10 mouse cellular contexts compared by ENCODE assay signal in the genomic region with DNA sequence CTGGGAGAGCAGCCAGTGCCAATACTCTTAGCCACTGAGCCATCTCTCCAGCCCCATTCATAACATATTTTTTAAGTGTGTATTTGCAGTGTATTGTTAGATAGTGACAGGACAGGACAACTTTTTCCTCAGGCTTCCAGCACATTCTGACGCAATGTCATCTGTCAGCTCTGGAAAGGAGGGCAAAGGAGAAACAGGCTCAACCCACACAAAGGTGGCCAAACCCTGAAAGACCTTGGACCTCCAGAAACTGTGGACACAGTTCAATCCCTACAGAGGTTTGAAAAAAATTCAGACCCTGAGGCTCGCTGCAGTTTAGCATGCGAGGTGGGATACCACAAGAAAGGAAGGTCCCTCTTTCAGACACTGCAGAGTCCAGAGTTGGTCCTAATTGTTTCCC. TPM values are rescaled to one million over a fixed set of nuclear protein-coding genes. Genes with fewer than 3 reads are reported as not detected.
DNase-seq lines count a peak whose midpoint lies in the region; ATAC-seq and TF ChIP-seq lines count a peak whose summit lies in the region.
"Had no signal": no experiment of that assay in that cellular context is flagged by ENCODE, and none has a peak within 500 bp of the region (broad histone marks: within the 10 kb centered on the region; RNA-seq: fewer than 3 reads in every experiment).

No protein-coding gene starts in this region.

- intact Hi-C loops in left cerebral cortex, postnatal 25 days (cut with DNase I) = no loop called here

- ATAC-seq in heart, embryonic 13.5 days (ENCODE audit: extremely low read depth, insufficient number of reproducible peaks, low FRiP score, low TSS enrichment) = no peak
- ATAC-seq in stomach, embryonic 14.5 days (ENCODE audit: insufficient number of reproducible peaks, insufficient read depth, low FRiP score, low read depth) = no peak
- no peak for ATAC-seq in stomach, postnatal 0 days (ENCODE audit: low FRiP score, low TSS enrichment)
- ATAC-seq in limb, embryonic 14.5 days (ENCODE audit: low FRiP score, low read depth) = no peak

- no peak for DNase-seq in heart, adult 11 months
- DNase-seq in stomach, postnatal 0 days (ENCODE audit: low spot score) = no peak
- DNase-seq in limb, embryonic 14.5 days (ENCODE audit: low spot score) = no peak
- DNase-seq in thymus, postnatal 0 days (ENCODE audit: low spot score) = no peak
- no peak for DNase-seq in left cerebral cortex, postnatal 25 days (ENCODE audit: low spot score in 2 of 2)
- DNase-seq in frontal cortex, postnatal 36 days (ENCODE audit: low spot score in 2 of 2) = no peak
- DNase-seq: cerebellum, adult 9-10 months had no signal

- TF ChIP-seq EP300 in stomach, postnatal 0 days (optimal IDR thresholded peaks at IDR 0.05) = no peak

- H3K9ac ChIP-seq in heart, embryonic 13.5 days = peak overlapping the region; percentile 96
- peak overlapping the region; percentile 82; the same call in 1 of the 2 replicates for H3K9ac ChIP-seq in stomach, embryonic 14.5 days (replicated peaks; ENCODE audit: low read depth, low read length)
- no peak overlapping the region for H3K9ac ChIP-seq in stomach, postnatal 0 days (ENCODE audit: low read length)
- no peak overlapping the region for H3K9ac ChIP-seq in limb, embryonic 14.5 days (ENCODE audit: low read depth, low read length, severe bottlenecking)

- peaks cover 17% of the 10 kb centered on the region for H3K36me3 ChIP-seq in heart, embryonic 13.5 days
- no peaks in the 10 kb centered on the region for H3K36me3 ChIP-seq in stomach, embryonic 14.5 days (ENCODE audit: control insufficient read depth, insufficient read depth, low read length)
- no peaks in the 10 kb centered on the region; the same call in 1 of the 2 replicates for H3K36me3 ChIP-seq in stomach, postnatal 0 days (ENCODE audit: control insufficient read depth, insufficient read depth, low read length)
- H3K36me3 ChIP-seq in limb, embryonic 14.5 days (ENCODE audit: control insufficient read depth, insufficient read depth, low read length) = peaks cover 5% of the 10 kb centered on the region; the same call in 1 of the 2 replicates

- peak overlapping the region; percentile 99 for H3K4me3 ChIP-seq in heart, embryonic 13.5 days
- peak overlapping the region; percentile 99 for H3K4me3 ChIP-seq in stomach, embryonic 14.5 days (ENCODE audit: low read depth, low read length)
- no peak overlapping the region for H3K4me3 ChIP-seq in stomach, postnatal 0 days (ENCODE audit: low read depth, low read length)
- H3K4me3 ChIP-seq in limb, embryonic 14.5 days (replicated peaks; ENCODE audit: low read length) = peak overlapping the region; percentile 99

- no peak for TF ChIP-seq CTCF in stomach, postnatal 0 days (IDR thresholded peaks at IDR 0.05; ENCODE audit: low read depth)

- no peaks in the 10 kb centered on the region for H3K27me3 ChIP-seq in heart, embryonic 13.5 days (replicated peaks)
- no peaks in the 10 kb centered on the region for H3K27me3 ChIP-seq in stomach, embryonic 14.5 days (ENCODE audit: control insufficient read depth, insufficient read depth, low read length)
- H3K27me3 ChIP-seq in stomach, postnatal 0 days (ENCODE audit: control insufficient read depth, insufficient read depth, low read length) = no peaks in the 10 kb centered on the region
- H3K27me3 ChIP-seq in limb, embryonic 14.5 days (ENCODE audit: control insufficient read depth, insufficient read depth, low read length) = no peaks in the 10 kb centered on the region

- TF ChIP-seq POLR2A in limb, embryonic 14.5 days (IDR thresholded peaks at IDR 0.05; ENCODE audit: borderline replicate concordance, extremely low read depth, insufficient read depth, insufficient read length) = no peak

- WGBS in heart, embryonic 13.5 days = 70% methylated on average over 3 of the region's 3 CpGs
- 85% methylated on average over 3 of the region's 3 CpGs for WGBS in stomach, embryonic 14.5 days
- 74% methylated on average over 3 of the region's 3 CpGs for WGBS in stomach, postnatal 0 days
- 91% methylated on average over 3 of the region's 3 CpGs for WGBS in limb, embryonic 14.5 days

- H3K4me2 ChIP-seq in heart, embryonic 13.5 days = peak overlapping the region; percentile 98
- peak overlapping the region; percentile 90 for H3K4me2 ChIP-seq in stomach, embryonic 14.5 days (replicated peaks; ENCODE audit: low read depth, low read length)
- H3K4me2 ChIP-seq in stomach, postnatal 0 days (replicated peaks; ENCODE audit: low read depth) = no peak overlapping the region
- H3K4me2 ChIP-seq in limb, embryonic 14.5 days (replicated peaks; ENCODE audit: low read depth, low read length, severe bottlenecking) = peak overlapping the region; percentile 75

- no peak overlapping the region for H3K27ac ChIP-seq in heart, embryonic 13.5 days (replicated peaks)
- H3K27ac ChIP-seq in stomach, embryonic 14.5 days (ENCODE audit: low read length) = no peak overlapping the region
- no peak overlapping the region for H3K27ac ChIP-seq in stomach, postnatal 0 days (replicated peaks)
- no peak overlapping the region for H3K27ac ChIP-seq in limb, embryonic 14.5 days (replicated peaks; ENCODE audit: low read depth, low read length)

- peaks cover 21% of the 10 kb centered on the region for H3K4me1 ChIP-seq in heart, embryonic 13.5 days
- peaks cover 10% of the 10 kb centered on the region for H3K4me1 ChIP-seq in stomach, embryonic 14.5 days (ENCODE audit: control insufficient read depth, insufficient read depth, low read length)
- H3K4me1 ChIP-seq in stomach, postnatal 0 days (replicated peaks; ENCODE audit: control insufficient read depth, insufficient read depth) = peaks cover 7% of the 10 kb centered on the region; the same call in 1 of the 2 replicates
- peaks cover 9% of the 10 kb centered on the region; the same call in 1 of the 2 replicates for H3K4me1 ChIP-seq in limb, embryonic 14.5 days (ENCODE audit: control insufficient read depth, insufficient read depth, low read length)

- H3K9me3 ChIP-seq in heart, embryonic 13.5 days = no peaks in the 10 kb centered on the region
- no peaks in the 10 kb centered on the region for H3K9me3 ChIP-seq in stomach, embryonic 14.5 days (ENCODE audit: control insufficient read depth, low read depth, low read length)
- no peaks in the 10 kb centered on the region for H3K9me3 ChIP-seq in stomach, postnatal 0 days (ENCODE audit: control insufficient read depth, low read length)
- no peaks in the 10 kb centered on the region for H3K9me3 ChIP-seq in limb, embryonic 14.5 days (ENCODE audit: control insufficient read depth, low read length)

RNA-seq across cellular contexts. Expression of gene Pex14, which starts 1.7 kb away (rescaled TPM):
- 39.7 and 43.0 TPM in 2 replicates for polyA plus RNA-seq in heart, embryonic 13.5 days (2015; fragmentation: Nextera tagmentation; extraction: Ambion mirVana)
- 40.0 and 41.2 TPM in 2 replicates for polyA plus RNA-seq in stomach, embryonic 14.5 days (2014; fragmentation: Nextera tagmentation; extraction: Ambion mirVana)
- 39.7 and 42.9 TPM in 2 replicates for polyA plus RNA-seq in stomach, postnatal 0 days (2015; fragmentation: Nextera tagmentation; extraction: Ambion mirVana)
- 32.3 and 34.4 TPM in 2 replicates for polyA plus RNA-seq in limb, embryonic 14.5 days (2012; rRNA removed)
- polyA plus RNA-seq in limb, embryonic 14.5 days (2014; fragmentation: Nextera tagmentation; extraction: Ambion mirVana) = 37.3 and 39.7 TPM in 2 replicates
- polyA plus RNA-seq in thymus, postnatal 0 days (2015; fragmentation: Nextera tagmentation; extraction: Ambion mirVana) = 42.1 and 42.3 TPM in 2 replicates
- total RNA-seq in left cerebral cortex, postnatal 25 days (2021) = 10 to 100 TPM; 45.5 to 47.0 TPM

RNA-seq across cellular contexts. Expression of gene Dffa, which starts 6.0 kb away (rescaled TPM):
- 31.2 and 33.5 TPM in 2 replicates for polyA plus RNA-seq in heart, embryonic 13.5 days (2015; fragmentation: Nextera tagmentation; extraction: Ambion mirVana)
- 28.6 and 30.6 TPM in 2 replicates for polyA plus RNA-seq in stomach, embryonic 14.5 days (2014; fragmentation: Nextera tagmentation; extraction: Ambion mirVana)
- 20.1 and 21.7 TPM in 2 replicates for polyA plus RNA-seq in stomach, postnatal 0 days (2015; fragmentation: Nextera tagmentation; extraction: Ambion mirVana)
- polyA plus RNA-seq in limb, embryonic 14.5 days (2012; rRNA removed) = 31.9 and 33.6 TPM in 2 replicates
- polyA plus RNA-seq in limb, embryonic 14.5 days (2014; fragmentation: Nextera tagmentation; extraction: Ambion mirVana) = 27.0 and 27.6 TPM in 2 replicates
- 34.6 TPM in 2 replicates for polyA plus RNA-seq in thymus, postnatal 0 days (2015; fragmentation: Nextera tagmentation; extraction: Ambion mirVana)
- 10 to 100 TPM; 54.9 to 58.6 TPM for total RNA-seq in left cerebral cortex, postnatal 25 days (2021)

RNA-seq across cellular contexts. Expression of gene Cort, which starts 28.6 kb away (rescaled TPM):
- not detected in 2 replicates for polyA plus RNA-seq in heart, embryonic 13.5 days (2015; fragmentation: Nextera tagmentation; extraction: Ambion mirVana)
- polyA plus RNA-seq in stomach, embryonic 14.5 days (2014; fragmentation: Nextera tagmentation; extraction: Ambion mirVana) = 0.65 and 0.81 TPM in 2 replicates
- not detected in 2 replicates for polyA plus RNA-seq in stomach, postnatal 0 days (2015; fragmentation: Nextera tagmentation; extraction: Ambion mirVana)
- polyA plus RNA-seq in limb, embryonic 14.5 days (2012; rRNA removed) = 0.23 and 0.26 TPM in 2 replicates
- polyA plus RNA-seq in limb, embryonic 14.5 days (2014; fragmentation: Nextera tagmentation; extraction: Ambion mirVana) = 0.32 and 0.59 TPM in 2 replicates
- 0.19 TPM in 1 of 2 replicates, not detected in the other for polyA plus RNA-seq in thymus, postnatal 0 days (2015; fragmentation: Nextera tagmentation; extraction: Ambion mirVana)
- total RNA-seq in left cerebral cortex, postnatal 25 days (2021) = 10 to 100 TPM; 13.7 to 14.1 TPM
- total RNA-seq: neutrophil, adult 5-6 weeks had no signal

RNA-seq across cellular contexts. Expression of gene Cenps, which starts 39.5 kb away (rescaled TPM):
- 23.2 and 25.6 TPM in 2 replicates for polyA plus RNA-seq in heart, embryonic 13.5 days (2015; fragmentation: Nextera tagmentation; extraction: Ambion mirVana)
- 35.1 and 35.4 TPM in 2 replicates for polyA plus RNA-seq in stomach, embryonic 14.5 days (2014; fragmentation: Nextera tagmentation; extraction: Ambion mirVana)
- 10.6 and 11.5 TPM in 2 replicates for polyA plus RNA-seq in stomach, postnatal 0 days (2015; fragmentation: Nextera tagmentation; extraction: Ambion mirVana)
- polyA plus RNA-seq in limb, embryonic 14.5 days (2012; rRNA removed) = 17.2 and 23.0 TPM in 2 replicates
- polyA plus RNA-seq in limb, embryonic 14.5 days (2014; fragmentation: Nextera tagmentation; extraction: Ambion mirVana) = 27.2 and 29.3 TPM in 2 replicates
- polyA plus RNA-seq in thymus, postnatal 0 days (2015; fragmentation: Nextera tagmentation; extraction: Ambion mirVana) = 49.1 and 51.2 TPM in 2 replicates
- total RNA-seq in left cerebral cortex, postnatal 25 days (2021) = 10 to 100 TPM; 23.3 to 24.3 TPM

Comparison
In these comparisons a context has a peak if more than half of its experiments do, and no peak if none do; other contexts are left out.
1. H3K9ac ChIP-seq: peak in heart, embryonic 13.5 days (single experiment) and stomach, embryonic 14.5 days (single experiment); none in stomach, postnatal 0 days (single experiment) and limb, embryonic 14.5 days (single experiment).